Mouse (Mus musculus): Measurements from ENCODE around the gene Ak3.

DNA sequence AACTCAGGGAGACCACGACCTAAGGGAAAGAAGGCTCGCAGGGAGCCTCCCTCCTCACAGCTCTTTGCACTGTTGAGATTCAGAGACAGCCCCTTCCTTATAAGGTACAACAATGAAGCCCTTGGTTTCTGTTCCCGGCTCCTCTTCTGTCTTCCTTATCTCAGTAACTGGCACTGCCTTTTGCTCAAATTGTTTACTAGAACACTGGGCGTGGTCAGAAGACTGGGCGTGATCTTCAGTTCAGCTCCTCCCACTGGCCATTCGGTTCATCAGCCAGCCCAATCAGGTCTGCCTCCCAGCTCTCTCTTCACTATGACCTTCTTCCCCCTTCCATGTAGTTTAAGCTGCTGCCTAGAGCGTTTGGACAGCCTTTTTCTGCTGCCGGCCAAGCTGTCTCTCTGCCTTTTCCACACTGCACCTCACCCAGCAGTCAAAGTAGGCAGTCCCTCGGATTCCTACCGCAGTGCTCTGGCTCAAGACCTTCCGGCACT is 19.3 kb upstream of the Ak3 start:
- 0 out of 2 replicates have a peak, but pooled peaks have one; percentile 4 for TF ChIP-seq CTCF (IDR thresholded peaks at IDR 0.05)
- no peak for TF ChIP-seq EP300 (IDR thresholded peaks at IDR 0.05)

Data from lung, postnatal 0 days (tissue).